35 mouse cellular contexts compared by ENCODE assay signal in genomic region chr9:14891891-14892290, GRCm38 (mm10). TPM values are rescaled to one million over a fixed set of nuclear protein-coding genes. Genes with fewer than 3 reads are reported as not detected.
DNase-seq lines count a peak whose midpoint lies in the region; TF ChIP-seq lines count a peak whose summit lies in the region.
"Had no signal": no experiment of that assay in that cellular context is flagged by ENCODE, and none has a peak within 500 bp of the region (broad histone marks: within the 10 kb centered on the region; RNA-seq: fewer than 3 reads in every experiment).

No protein-coding gene starts in this region.

- intact Hi-C loops in left cerebral cortex, postnatal 4 days (cut with DNase I) = no loop called here
- intact Hi-C loops in gastrocnemius, adult 2 months (cut with DNase I) = no loop called here

- peak; percentile 80 for DNase-seq in left cerebral cortex, postnatal 4 days
- DNase-seq in left cerebral cortex, adult 8-10 months (ENCODE audit: low spot score in 2 of 2) = no peak
- peak; percentile 54 for DNase-seq in brain, adult 2 months (ENCODE audit: low read depth, low spot score)
- DNase-seq in cerebellum, adult 11-12 months = peak; percentile 15
- peak; percentile 90 for DNase-seq in cerebellum, postnatal 10 days
- DNase-seq in adrenal gland, adult 18-20 months (ENCODE audit: low spot score in 2 of 2) = no peak
- no peak for DNase-seq in gastrocnemius, adult 2 months
- DNase-seq in lung, postnatal 14 days = no peak
- DNase-seq: adrenal gland, adult 2 months; adrenal gland, postnatal 36 days; gastrocnemius, postnatal 36 days; heart, adult 18-20 months; heart, postnatal 4 days; kidney, adult 2 months; kidney, postnatal 4 days; layer of hippocampus, postnatal 36 days; liver; lung, adult 2 months; right cerebral cortex, postnatal 14 days; thymus, postnatal 14 days had no signal

- H3K27ac ChIP-seq in gastrocnemius, adult 2 months = no peak overlapping the region
- H3K27ac ChIP-seq: embryonic facial prominence, embryonic 13.5 days; forebrain, embryonic 10.5 days; forebrain, embryonic 15.5 days; intestine, embryonic 15.5 days; kidney, postnatal 0 days; liver, embryonic 14.5 days; midbrain, embryonic 10.5 days; neural tube, embryonic 12.5 days; stomach, embryonic 15.5 days had no signal

- TF ChIP-seq CTCF in gastrocnemius, adult 2 months (IDR thresholded peaks at IDR 0.05) = no peak

- H3K4me3 ChIP-seq in gastrocnemius, adult 2 months = no peak overlapping the region
- H3K4me3 ChIP-seq: embryonic facial prominence, embryonic 13.5 days; forebrain, embryonic 10.5 days; forebrain, embryonic 15.5 days; heart, embryonic 12.5 days; intestine, embryonic 15.5 days; midbrain, embryonic 10.5 days; myocyte; neural tube, embryonic 12.5 days; stomach, embryonic 15.5 days had no signal

RNA-seq across cellular contexts. Expression of gene Izumo1r, which starts 11.9 kb away (rescaled TPM):
- not detected for total RNA-seq in left cerebral cortex, postnatal 4 days (2021)
- not detected for total RNA-seq in left cerebral cortex, adult 8-10 months (2022)
- total RNA-seq in adrenal gland, adult 18-20 months (2021) = not detected
- not detected for total RNA-seq in gastrocnemius, adult 2 months (2021)
- total RNA-seq: adrenal gland, adult 2 months; adrenal gland, postnatal 36 days; gastrocnemius, adult 18-20 months; gastrocnemius, postnatal 36 days; heart, postnatal 4 days; layer of hippocampus, adult 8-10 months; layer of hippocampus, postnatal 36 days; left cerebral cortex, postnatal 10 days; megakaryocyte progenitor cell, adult 5-6 weeks had no signal

RNA-seq across cellular contexts. Expression of gene Gpr83, which starts 31.9 kb away (rescaled TPM):
- 1 to 10 TPM; 1.8 to 2.8 TPM for total RNA-seq in left cerebral cortex, postnatal 4 days (2021)
- 10 to 100 TPM; 29.1 to 36.2 (median 31.5) TPM for total RNA-seq in left cerebral cortex, adult 8-10 months (2022)
- total RNA-seq in adrenal gland, adult 18-20 months (2021) = not detected
- total RNA-seq in gastrocnemius, adult 2 months (2021) = not detected
- total RNA-seq: adrenal gland, adult 2 months; adrenal gland, postnatal 36 days; gastrocnemius, adult 18-20 months; gastrocnemius, postnatal 36 days; heart, adult 18-20 months; heart, postnatal 4 days; megakaryocyte progenitor cell, adult 5-6 weeks had no signal

Comparison
In these comparisons a context has a peak if more than half of its experiments do, and no peak if none do; other contexts are left out.
1. DNase-seq: peak in left cerebral cortex, postnatal 4 days (single experiment), brain, adult 2 months (single experiment), cerebellum, adult 11-12 months (single experiment) and cerebellum, postnatal 10 days (2 of 2); none in left cerebral cortex, adult 8-10 months (0 of 2), adrenal gland, adult 18-20 months (0 of 2), gastrocnemius, adult 2 months (single experiment) and lung, postnatal 14 days (single experiment).
2. RNA of gene Gpr83, which starts 31.9 kb away (total RNA-seq): 29.1 to 36.2 TPM in left cerebral cortex, adult 8-10 months; 1.8 to 2.8 TPM in left cerebral cortex, postnatal 4 days, not detected in adrenal gland, adult 18-20 months and not detected in gastrocnemius, adult 2 months; every median in the first group is over 4 times any median in the second.